Mouse (Mus musculus): ENCODE measurements around the gene Evl. TPM values are rescaled to one million over a fixed set of nuclear protein-coding genes. Genes with fewer than 3 reads are reported as not detected.

Gene Evl
- polyA plus RNA-seq, 1 experiment from 2014 or later, result 41.6 TPM

GRCm38 (mm10) chr12:108651053-108651660 is 96.6 kb downstream of the Evl start:
- Histone ChIP-seq H3K36me3 (ENCODE audit: control insufficient read depth, insufficient read depth, low read length) (peaks cover 29% of the 10 kb centered on the region), H3K9me3 (ENCODE audit: control insufficient read depth, low read length) (no peaks in the 10 kb centered on the region), H3K4me2 (ENCODE audit: low read depth, low read length) (no peak overlapping the region), H3K9ac (ENCODE audit: low read length) (no peak overlapping the region), H3K4me3 (ENCODE audit: low read length) (no peak overlapping the region), H3K27ac (ENCODE audit: low read length) (no peak overlapping the region), H3K4me1 (replicated peaks; ENCODE audit: control insufficient read depth, insufficient read depth, low read length) (no peaks in the 10 kb centered on the region), H3K27me3 (ENCODE audit: control insufficient read depth, insufficient read depth, low read depth, low read length) (no peaks in the 10 kb centered on the region)
- 61% methylated on average over 7 of the region's 7 CpGs for WGBS
- peak; percentile 59; the same call in 1 of the 2 replicates for ATAC-seq (ENCODE audit: low read depth)

DNA sequence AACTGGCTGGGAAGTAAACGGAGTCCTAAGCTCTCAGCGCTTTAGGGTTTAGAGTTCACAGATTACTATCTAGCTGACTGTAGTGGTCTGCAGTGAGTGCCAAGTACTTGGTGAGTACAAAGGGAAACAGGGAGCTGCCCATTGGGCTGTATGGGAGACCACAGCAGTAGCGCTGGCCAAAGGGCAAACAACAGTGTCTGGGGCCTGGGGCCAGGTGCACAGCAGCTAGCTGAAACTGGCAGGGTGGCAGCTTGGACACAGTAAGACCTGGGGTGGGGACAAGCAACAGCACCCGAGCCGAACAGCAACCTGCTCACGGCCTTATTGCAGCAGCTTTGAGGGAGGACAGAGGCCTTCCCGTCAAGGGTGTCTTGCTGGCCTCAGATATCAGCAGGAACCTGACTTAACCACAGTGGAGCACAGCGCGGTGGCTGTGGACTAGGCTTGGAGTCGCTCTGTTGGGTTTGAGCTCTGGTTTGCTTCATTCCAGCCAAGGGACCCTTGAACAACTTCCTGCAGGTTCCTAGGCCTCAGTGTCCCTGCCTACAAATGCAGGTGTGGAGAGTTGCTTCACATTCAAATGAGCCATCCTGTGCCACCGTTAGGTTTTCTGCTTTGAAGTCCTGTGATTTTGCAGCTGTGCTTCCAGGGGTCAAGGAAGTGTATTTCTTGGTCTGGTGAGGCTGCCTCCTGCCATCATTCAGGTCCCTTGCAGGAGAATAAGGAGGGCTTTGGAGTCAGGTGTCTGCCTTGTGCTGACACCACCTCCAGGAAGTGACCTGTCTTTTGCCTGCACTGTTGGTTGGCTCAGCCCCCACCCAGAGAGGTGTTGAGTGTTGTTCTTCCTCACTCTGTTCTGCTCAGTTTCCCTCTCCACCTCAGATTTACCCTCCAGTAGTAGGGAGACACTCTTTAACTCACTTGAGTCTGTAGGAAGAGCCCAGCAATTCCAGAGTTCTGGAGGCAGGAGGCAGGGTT is 99.1 kb downstream of the Evl start:
- Histone ChIP-seq H3K4me3 (ENCODE audit: low read length) (no peak overlapping the region), H3K9ac (ENCODE audit: low read length) (no peak overlapping the region), H3K36me3 (ENCODE audit: control insufficient read depth, insufficient read depth, low read length) (peaks cover 26% of the 10 kb centered on the region), H3K27ac (ENCODE audit: low read length) (no peak overlapping the region), H3K4me2 (ENCODE audit: low read depth, low read length) (no peak overlapping the region), H3K27me3 (ENCODE audit: control insufficient read depth, insufficient read depth, low read depth, low read length) (no peaks in the 10 kb centered on the region), H3K9me3 (ENCODE audit: control insufficient read depth, low read length) (no peaks in the 10 kb centered on the region), H3K4me1 (replicated peaks; ENCODE audit: control insufficient read depth, insufficient read depth, low read length) (no peaks in the 10 kb centered on the region)
- ATAC-seq (ENCODE audit: low read depth), result no peak
- WGBS, result 81% methylated on average over 11 of the region's 11 CpGs

DNA sequence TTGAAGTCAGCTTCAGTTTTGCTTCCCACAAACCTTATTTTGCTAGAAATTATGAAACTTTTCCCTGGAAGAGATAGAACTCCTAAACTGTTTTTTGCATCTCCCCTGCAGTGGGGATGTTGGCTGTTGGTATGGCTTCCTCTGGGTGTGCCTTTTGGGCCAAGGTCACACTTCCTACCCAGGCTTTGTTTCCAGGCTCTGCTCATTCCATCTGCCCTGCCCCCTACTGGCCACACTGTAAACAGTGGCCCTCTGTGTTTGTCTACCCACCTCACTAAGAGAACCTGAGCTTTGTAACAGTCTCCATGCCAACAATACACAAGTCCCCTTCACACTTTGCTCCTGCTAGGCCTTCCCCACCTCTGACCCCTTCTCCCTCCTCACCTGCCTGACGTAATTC is 102.8 kb downstream of the Evl start:
- H3K36me3 ChIP-seq (ENCODE audit: control insufficient read depth, insufficient read depth, low read length), result peaks cover 18% of the 10 kb centered on the region
- no peaks in the 10 kb centered on the region for H3K9me3 ChIP-seq (ENCODE audit: control insufficient read depth, low read length)
- H3K4me1 ChIP-seq (replicated peaks; ENCODE audit: control insufficient read depth, insufficient read depth, low read length), result no peaks in the 10 kb centered on the region
- no peak overlapping the region for H3K4me3 ChIP-seq (ENCODE audit: low read length)
- ATAC-seq (ENCODE audit: low read depth), result 0 out of 2 replicates have a peak, but pooled peaks have one; percentile 54
- 75% methylated on average over 1 of the region's 1 CpGs for WGBS
- H3K27ac ChIP-seq (ENCODE audit: low read length), result 0 out of 2 replicates have a peak overlapping the region, but pooled peaks have one; percentile 7
- H3K4me2 ChIP-seq (ENCODE audit: low read depth, low read length), result no peak overlapping the region
- H3K27me3 ChIP-seq (ENCODE audit: control insufficient read depth, insufficient read depth, low read depth, low read length), result no peaks in the 10 kb centered on the region
- no peak overlapping the region for H3K9ac ChIP-seq (ENCODE audit: low read length)

GRCm38 (mm10) chr12:108668606-108669235 is 114.2 kb downstream of the Evl start:
- Histone ChIP-seq H3K4me2 (ENCODE audit: low read depth, low read length) (no peak overlapping the region), H3K9ac (ENCODE audit: low read length) (no peak overlapping the region), H3K4me1 (replicated peaks; ENCODE audit: control insufficient read depth, insufficient read depth, low read length) (peaks cover 4% of the 10 kb centered on the region; the same call in 1 of the 2 replicates), H3K27me3 (ENCODE audit: control insufficient read depth, insufficient read depth, low read depth, low read length) (no peaks in the 10 kb centered on the region), H3K9me3 (ENCODE audit: control insufficient read depth, low read length) (no peaks in the 10 kb centered on the region), H3K27ac (ENCODE audit: low read length) (peak overlapping the region; percentile 59), H3K4me3 (ENCODE audit: low read length) (no peak overlapping the region), H3K36me3 (ENCODE audit: control insufficient read depth, insufficient read depth, low read length) (peaks cover 9% of the 10 kb centered on the region)
- ATAC-seq (ENCODE audit: low read depth), result peak; percentile 78
- 70% methylated on average over 8 of the region's 8 CpGs for WGBS

DNA sequence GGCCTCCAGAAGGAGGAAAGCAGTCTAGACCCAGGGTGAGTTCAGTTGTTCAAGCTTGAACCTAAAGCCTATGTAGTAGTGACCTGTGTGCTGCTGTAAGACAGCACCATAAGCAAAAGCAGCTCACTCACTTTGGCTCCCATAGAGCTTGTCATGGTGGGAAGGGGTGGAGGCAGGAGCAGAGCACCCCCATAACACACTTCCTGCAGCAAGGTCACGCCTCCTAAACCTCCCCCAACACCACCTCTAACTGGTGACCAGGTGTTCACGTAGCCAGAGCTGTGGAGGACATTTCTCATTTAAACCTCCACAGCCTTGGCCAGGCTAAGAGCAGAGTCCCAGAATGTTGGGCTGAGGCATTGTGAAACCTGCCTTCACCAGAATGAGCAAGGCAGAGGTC is 117.0 kb downstream of the Evl start:
- Histone ChIP-seq H3K27me3 (ENCODE audit: control insufficient read depth, insufficient read depth, low read depth, low read length) (no peaks in the 10 kb centered on the region), H3K9ac (ENCODE audit: low read length) (no peak overlapping the region), H3K27ac (ENCODE audit: low read length) (no peak overlapping the region), H3K4me1 (replicated peaks; ENCODE audit: control insufficient read depth, insufficient read depth, low read length) (peaks cover 7% of the 10 kb centered on the region), H3K4me2 (ENCODE audit: low read depth, low read length) (no peak overlapping the region), H3K4me3 (ENCODE audit: low read length) (no peak overlapping the region), H3K36me3 (ENCODE audit: control insufficient read depth, insufficient read depth, low read length) (peaks cover 14% of the 10 kb centered on the region), H3K9me3 (ENCODE audit: control insufficient read depth, low read length) (no peaks in the 10 kb centered on the region)
- no peak for ATAC-seq (ENCODE audit: low read depth)
- 86% methylated on average over 2 of the region's 2 CpGs for WGBS

GRCm38 (mm10) chr12:108672908-108673307 is 118.4 kb downstream of the Evl start:
- WGBS, result 55% methylated on average over 4 of the region's 4 CpGs
- Histone ChIP-seq H3K27ac (ENCODE audit: low read length) (no peak overlapping the region), H3K36me3 (ENCODE audit: control insufficient read depth, insufficient read depth, low read length) (peaks cover 19% of the 10 kb centered on the region), H3K4me3 (ENCODE audit: low read length) (no peak overlapping the region), H3K9ac (ENCODE audit: low read length) (no peak overlapping the region), H3K4me1 (replicated peaks; ENCODE audit: control insufficient read depth, insufficient read depth, low read length) (peaks cover 7% of the 10 kb centered on the region), H3K4me2 (ENCODE audit: low read depth, low read length) (no peak overlapping the region), H3K27me3 (ENCODE audit: control insufficient read depth, insufficient read depth, low read depth, low read length) (no peaks in the 10 kb centered on the region), H3K9me3 (ENCODE audit: control insufficient read depth, low read length) (no peaks in the 10 kb centered on the region)
- no peak for ATAC-seq (ENCODE audit: low read depth)

DNA sequence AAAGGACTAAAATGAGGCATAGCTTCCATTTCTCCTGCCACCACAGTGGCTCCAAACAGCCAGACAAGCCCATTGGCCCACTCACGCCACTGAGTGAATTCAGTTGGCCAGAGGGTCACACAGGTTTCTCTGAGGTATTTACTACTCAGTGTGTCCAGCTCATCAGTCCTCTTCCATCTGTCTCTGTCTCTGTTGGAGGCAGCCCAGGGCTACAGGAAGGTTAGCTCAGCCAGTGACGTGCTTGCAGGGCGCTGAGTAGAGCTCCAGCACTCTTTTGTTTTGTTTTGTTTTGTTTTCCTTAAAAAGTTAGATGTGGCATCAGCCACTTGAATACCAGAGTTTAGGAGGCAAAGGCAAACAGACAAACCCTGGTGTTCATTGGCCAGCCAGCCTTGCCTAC is 119.0 kb downstream of the Evl start:
- Histone ChIP-seq H3K27me3 (ENCODE audit: control insufficient read depth, insufficient read depth, low read depth, low read length) (no peaks in the 10 kb centered on the region), H3K9ac (ENCODE audit: low read length) (no peak overlapping the region), H3K36me3 (ENCODE audit: control insufficient read depth, insufficient read depth, low read length) (peaks cover 21% of the 10 kb centered on the region), H3K9me3 (ENCODE audit: control insufficient read depth, low read length) (no peaks in the 10 kb centered on the region), H3K4me3 (ENCODE audit: low read length) (no peak overlapping the region), H3K4me2 (ENCODE audit: low read depth, low read length) (no peak overlapping the region), H3K27ac (ENCODE audit: low read length) (no peak overlapping the region), H3K4me1 (replicated peaks; ENCODE audit: control insufficient read depth, insufficient read depth, low read length) (peaks cover 2% of the 10 kb centered on the region; the same call in 1 of the 2 replicates)
- WGBS, result 82% methylated on average over 3 of the region's 3 CpGs
- no peak for ATAC-seq (ENCODE audit: low read depth)

- Histone ChIP-seq H3K4me3 (ENCODE audit: low read length) (no peak overlapping the region), H3K4me1 (replicated peaks; ENCODE audit: control insufficient read depth, insufficient read depth, low read length) (peaks cover 2% of the 10 kb centered on the region; the same call in 1 of the 2 replicates), H3K4me2 (ENCODE audit: low read depth, low read length) (no peak overlapping the region), H3K27me3 (ENCODE audit: control insufficient read depth, insufficient read depth, low read depth, low read length) (no peaks in the 10 kb centered on the region), H3K9ac (ENCODE audit: low read length) (no peak overlapping the region), H3K27ac (ENCODE audit: low read length) (no peak overlapping the region), H3K36me3 (ENCODE audit: control insufficient read depth, insufficient read depth, low read length) (peaks cover 31% of the 10 kb centered on the region), H3K9me3 (ENCODE audit: control insufficient read depth, low read length) (no peaks in the 10 kb centered on the region)
- peak; percentile 37; the same call in 1 of the 2 replicates for ATAC-seq (ENCODE audit: low read depth)
- WGBS, result 53% methylated on average over 4 of the region's 4 CpGs
Observed at GRCm38 (mm10) chr12:108674502-108674901, 120.0 kb downstream of the Evl start.

DNA sequence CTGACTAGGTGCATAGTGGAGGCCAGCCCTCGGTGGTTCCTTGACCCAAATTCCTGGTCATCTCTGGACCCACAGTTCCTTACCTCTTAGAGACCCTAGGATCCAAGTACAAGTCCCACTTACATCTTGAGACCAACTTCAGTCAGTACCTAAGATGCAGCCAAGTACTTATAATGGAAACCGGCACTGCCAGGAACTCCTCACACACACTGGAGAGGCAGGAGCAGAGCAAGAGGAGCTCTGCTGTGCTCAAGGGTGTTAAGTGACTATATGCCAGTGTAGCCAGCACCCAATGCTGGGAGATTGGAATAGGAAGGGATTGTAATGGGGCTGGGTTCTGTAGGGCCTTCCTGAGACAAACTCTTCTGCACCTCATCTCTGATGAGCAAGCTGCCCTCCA is 120.4 kb downstream of the Evl start:
- H3K4me1 ChIP-seq (replicated peaks; ENCODE audit: control insufficient read depth, insufficient read depth, low read length), result peaks cover 2% of the 10 kb centered on the region; the same call in 1 of the 2 replicates
- no peak overlapping the region for H3K4me3 ChIP-seq (ENCODE audit: low read length)
- 71% methylated on average over 2 of the region's 2 CpGs for WGBS
- H3K27me3 ChIP-seq (ENCODE audit: control insufficient read depth, insufficient read depth, low read depth, low read length), result no peaks in the 10 kb centered on the region
- H3K4me2 ChIP-seq (ENCODE audit: low read depth, low read length), result no peak overlapping the region
- H3K9ac ChIP-seq (ENCODE audit: low read length), result no peak overlapping the region
- no peak for ATAC-seq (ENCODE audit: low read depth)
- H3K36me3 ChIP-seq (ENCODE audit: control insufficient read depth, insufficient read depth, low read length), result peaks cover 35% of the 10 kb centered on the region
- H3K9me3 ChIP-seq (ENCODE audit: control insufficient read depth, low read length), result no peaks in the 10 kb centered on the region
- H3K27ac ChIP-seq (ENCODE audit: low read length), result no peak overlapping the region
